Mouse (Mus musculus): Measurements from ENCODE around the gene Diexf. TPM values are rescaled to one million over a fixed set of nuclear protein-coding genes. Genes with fewer than 3 reads are reported as not detected.

The Diexf gene
- polyA plus RNA-seq (2015; fragmentation: Nextera tagmentation; extraction: Ambion mirVana) = 3.6 and 4.0 TPM in 2 replicates

DNA sequence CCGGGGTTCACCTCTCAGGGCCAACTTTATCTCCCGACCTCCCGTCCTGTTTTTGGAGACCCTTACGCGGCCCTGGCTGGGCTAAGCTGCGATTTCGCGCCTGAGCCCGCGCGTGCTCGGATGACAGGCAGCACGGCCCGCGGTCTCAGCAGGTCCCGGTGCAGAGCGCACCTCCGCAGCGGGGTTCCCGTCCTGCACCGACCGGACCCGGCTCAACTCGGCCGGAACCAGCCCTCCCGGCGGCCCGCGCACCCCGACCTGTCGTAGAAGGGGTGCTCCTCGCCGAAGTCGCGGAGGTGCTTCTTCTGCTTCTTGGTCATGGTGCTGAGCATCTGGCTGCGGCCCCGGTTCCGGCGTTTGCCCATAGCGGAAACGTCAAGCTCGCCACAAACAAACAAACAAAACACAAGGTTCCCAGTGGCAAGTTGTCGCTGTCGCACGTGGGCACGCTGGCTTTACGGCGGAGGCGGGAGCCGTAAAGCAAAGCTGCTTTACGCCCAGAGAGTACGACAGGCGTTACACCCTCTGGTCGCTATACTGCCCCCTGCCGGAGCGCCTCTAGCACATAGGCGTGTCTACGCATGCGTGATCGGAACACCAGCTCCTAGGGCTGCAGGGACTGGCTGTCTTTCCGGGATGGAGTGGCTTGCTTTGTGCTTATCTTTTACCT lies at the start of gene Diexf:
Diexf (minus strand) TSS at position 487 of the 670 bp plus-strand sequence.
- Histone ChIP-seq H3K4me2 (ENCODE audit: low read length) (peak within 1 kb of the TSS; percentile 80), H3K4me3 (replicated peaks; ENCODE audit: low read depth, low read length) (peak within 1 kb of the TSS; percentile 81), H3K4me1 (replicated peaks; ENCODE audit: insufficient read depth, low read length) (no peaks in the 10 kb centered on the region), H3K9me3 (replicated peaks; ENCODE audit: low read length) (no peaks in the 10 kb centered on the region), H3K36me3 (ENCODE audit: insufficient read depth, low read length) (no peaks in the 10 kb centered on the region), H3K9ac (ENCODE audit: low read depth, low read length) (peak within 1 kb of the TSS; percentile 80), H3K27me3 (ENCODE audit: insufficient read depth, low read length) (no peaks in the 10 kb centered on the region), H3K27ac (peak within 1 kb of the TSS; percentile 43; the same call in 1 of the 2 replicates)
- under 1% methylated on average over 61 of the region's 61 CpGs for WGBS
- ATAC-seq (replicated peaks; ENCODE audit: low FRiP score, low read depth) (peak; percentile 89), DNase-seq (ENCODE audit: low spot score) (peak; percentile 99)
- peak; percentile 99 for TF ChIP-seq CTCF (IDR thresholded peaks at IDR 0.05; ENCODE audit: low read depth)

GRCm38 (mm10) chr1:193174143-193174733 lies 44.2 kb upstream of the Diexf start:
- 83% methylated on average over 13 of the region's 13 CpGs for WGBS
- H3K4me3 ChIP-seq (replicated peaks; ENCODE audit: low read depth, low read length) = peak overlapping the region; percentile 82; the same call in 1 of the 2 replicates
- H3K27me3 ChIP-seq (ENCODE audit: insufficient read depth, low read length) = no peaks in the 10 kb centered on the region
- no peak for ATAC-seq (replicated peaks; ENCODE audit: low FRiP score, low read depth)
- no peaks in the 10 kb centered on the region for H3K36me3 ChIP-seq (ENCODE audit: insufficient read depth, low read length)
- DNase-seq (ENCODE audit: low spot score) = no peak
- no peaks in the 10 kb centered on the region for H3K9me3 ChIP-seq (replicated peaks; ENCODE audit: low read length)
- peak overlapping the region; percentile 60 for H3K4me2 ChIP-seq (ENCODE audit: low read length)
- H3K27ac ChIP-seq = peak overlapping the region; percentile 82; the same call in 1 of the 2 replicates
- peak overlapping the region; percentile 59; the same call in 1 of the 2 replicates for H3K9ac ChIP-seq (ENCODE audit: low read depth, low read length)
- no peak for TF ChIP-seq CTCF (IDR thresholded peaks at IDR 0.05; ENCODE audit: low read depth)
- peaks cover 6% of the 10 kb centered on the region; the same call in 1 of the 2 replicates for H3K4me1 ChIP-seq (replicated peaks; ENCODE audit: insufficient read depth, low read length)

GRCm38 (mm10) chr1:193173810-193174129 lies 43.7 kb upstream of the Diexf start:
- peak overlapping the region; percentile 82 for H3K27ac ChIP-seq
- peak overlapping the region; percentile 60 for H3K4me2 ChIP-seq (ENCODE audit: low read length)
- no peak for DNase-seq (ENCODE audit: low spot score)
- H3K4me1 ChIP-seq (replicated peaks; ENCODE audit: insufficient read depth, low read length) = peaks cover 6% of the 10 kb centered on the region; the same call in 1 of the 2 replicates
- no peaks in the 10 kb centered on the region for H3K9me3 ChIP-seq (replicated peaks; ENCODE audit: low read length)
- H3K4me3 ChIP-seq (replicated peaks; ENCODE audit: low read depth, low read length) = peak overlapping the region; percentile 82
- H3K9ac ChIP-seq (ENCODE audit: low read depth, low read length) = peak overlapping the region; percentile 59
- no peaks in the 10 kb centered on the region for H3K36me3 ChIP-seq (ENCODE audit: insufficient read depth, low read length)
- no peak for TF ChIP-seq CTCF (IDR thresholded peaks at IDR 0.05; ENCODE audit: low read depth)
- WGBS = 16% methylated on average over 9 of the region's 9 CpGs
- H3K27me3 ChIP-seq (ENCODE audit: insufficient read depth, low read length) = no peaks in the 10 kb centered on the region
- ATAC-seq (replicated peaks; ENCODE audit: low FRiP score, low read depth) = peak; percentile 55

GRCm38 (mm10) chr1:193172991-193173809 lies 43.1 kb upstream of the Diexf start:
- H3K4me1 ChIP-seq (replicated peaks; ENCODE audit: insufficient read depth, low read length) = peaks cover 6% of the 10 kb centered on the region; the same call in 1 of the 2 replicates
- no peaks in the 10 kb centered on the region for H3K9me3 ChIP-seq (replicated peaks; ENCODE audit: low read length)
- DNase-seq (ENCODE audit: low spot score) = peak; percentile 99
- peak; percentile 97 for ATAC-seq (replicated peaks; ENCODE audit: low FRiP score, low read depth)
- H3K36me3 ChIP-seq (ENCODE audit: insufficient read depth, low read length) = no peaks in the 10 kb centered on the region
- H3K27ac ChIP-seq = peak overlapping the region; percentile 82
- WGBS = under 1% methylated on average over 48 of the region's 48 CpGs
- peak overlapping the region; percentile 59 for H3K9ac ChIP-seq (ENCODE audit: low read depth, low read length)
- H3K4me3 ChIP-seq (replicated peaks; ENCODE audit: low read depth, low read length) = peak overlapping the region; percentile 82
- peak overlapping the region; percentile 60 for H3K4me2 ChIP-seq (ENCODE audit: low read length)
- TF ChIP-seq CTCF (IDR thresholded peaks at IDR 0.05; ENCODE audit: low read depth) = peak; percentile 9; the same call in 1 of the 2 replicates
- H3K27me3 ChIP-seq (ENCODE audit: insufficient read depth, low read length) = no peaks in the 10 kb centered on the region

DNA sequence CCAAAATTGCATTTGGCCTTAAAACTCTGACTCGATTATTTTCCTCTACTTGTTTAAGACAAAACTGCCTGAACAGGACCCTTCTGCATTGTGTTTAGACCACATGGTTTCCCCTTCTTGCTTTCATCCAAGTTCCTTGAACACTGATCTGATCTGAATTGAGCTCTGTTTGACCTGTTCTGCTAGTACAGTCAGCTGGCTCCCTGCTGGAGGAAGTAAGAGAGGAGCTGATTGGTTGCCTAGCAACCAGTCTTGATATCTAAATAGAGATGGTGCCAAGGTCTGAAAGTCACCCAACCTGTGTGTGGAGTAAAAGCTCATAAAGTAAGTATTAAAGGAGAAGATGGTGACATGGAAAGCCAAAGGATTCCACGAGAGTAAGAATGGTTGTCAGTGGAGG lies 39.8 kb upstream of the Diexf start:
- no peak for DNase-seq (ENCODE audit: low spot score)

DNA sequence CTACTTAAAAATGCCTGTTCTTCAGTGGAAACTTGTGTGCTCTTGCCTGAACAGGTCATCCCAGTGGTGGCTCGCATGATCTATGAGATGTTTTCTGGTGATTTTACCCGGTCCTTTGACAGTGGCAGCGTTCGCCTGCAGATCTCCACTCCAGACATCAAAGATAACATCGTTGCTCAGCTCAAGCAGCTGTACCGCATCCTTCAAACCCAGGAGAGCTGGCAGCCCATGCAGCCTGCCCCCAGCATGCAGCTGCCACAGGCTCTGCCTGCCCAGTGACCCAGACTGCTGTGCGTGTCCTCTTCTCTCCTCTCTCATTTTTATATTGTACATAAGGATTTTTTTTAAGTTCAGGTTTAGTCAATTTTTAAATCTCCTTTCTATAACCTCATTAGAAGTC lies 39.2 kb upstream of the Diexf start:
- no peak for ATAC-seq (replicated peaks; ENCODE audit: low FRiP score, low read depth)
- no peak for DNase-seq (ENCODE audit: low spot score)
- Histone ChIP-seq H3K36me3 (ENCODE audit: insufficient read depth, low read length) (peaks cover 11% of the 10 kb centered on the region; the same call in 1 of the 2 replicates), H3K9ac (ENCODE audit: low read depth, low read length) (no peak overlapping the region), H3K4me3 (replicated peaks; ENCODE audit: low read depth, low read length) (no peak overlapping the region), H3K4me2 (ENCODE audit: low read length) (no peak overlapping the region), H3K9me3 (replicated peaks; ENCODE audit: low read length) (no peaks in the 10 kb centered on the region), H3K4me1 (replicated peaks; ENCODE audit: insufficient read depth, low read length) (peaks cover 5% of the 10 kb centered on the region; the same call in 1 of the 2 replicates), H3K27ac (no peak overlapping the region; the same call in 1 of the 2 replicates), H3K27me3 (ENCODE audit: insufficient read depth, low read length) (no peaks in the 10 kb centered on the region)
- WGBS = 75% methylated on average over 7 of the region's 7 CpGs
- no peak for TF ChIP-seq CTCF (IDR thresholded peaks at IDR 0.05; ENCODE audit: low read depth)

More for the DNA sequence above, 39.8 kb upstream of the Diexf start:
- Histone ChIP-seq H3K27ac (no peak overlapping the region), H3K27me3 (ENCODE audit: insufficient read depth, low read length) (no peaks in the 10 kb centered on the region), H3K36me3 (ENCODE audit: insufficient read depth, low read length) (peaks cover 11% of the 10 kb centered on the region; the same call in 1 of the 2 replicates), H3K9me3 (replicated peaks; ENCODE audit: low read length) (no peaks in the 10 kb centered on the region), H3K4me3 (replicated peaks; ENCODE audit: low read depth, low read length) (no peak overlapping the region), H3K4me1 (replicated peaks; ENCODE audit: insufficient read depth, low read length) (peaks cover 6% of the 10 kb centered on the region; the same call in 1 of the 2 replicates), H3K9ac (ENCODE audit: low read depth, low read length) (no peak overlapping the region), H3K4me2 (ENCODE audit: low read length) (no peak overlapping the region)
- no peak for ATAC-seq (replicated peaks; ENCODE audit: low FRiP score, low read depth)
- 70% methylated on average over 2 of the region's 2 CpGs for WGBS
- TF ChIP-seq CTCF (IDR thresholded peaks at IDR 0.05; ENCODE audit: low read depth) = no peak
